Mouse (Mus musculus) heart, postnatal 0 days (tissue): ENCODE measurements around the gene Colec11.

Source experiments
- CTCF ChIP-seq: IDR thresholded peaks from 2 replicates; pipeline ENCODE4 v1.5.1; 2016; ENCODE audit warnings: antibody characterized with exemption, control low read depth, low read depth
- EP300 ChIP-seq: IDR thresholded peaks from 2 replicates; pipeline ENCODE4 v1.6.1; 2016; ENCODE audit warnings: antibody characterized with exemption, low read depth

DNA sequence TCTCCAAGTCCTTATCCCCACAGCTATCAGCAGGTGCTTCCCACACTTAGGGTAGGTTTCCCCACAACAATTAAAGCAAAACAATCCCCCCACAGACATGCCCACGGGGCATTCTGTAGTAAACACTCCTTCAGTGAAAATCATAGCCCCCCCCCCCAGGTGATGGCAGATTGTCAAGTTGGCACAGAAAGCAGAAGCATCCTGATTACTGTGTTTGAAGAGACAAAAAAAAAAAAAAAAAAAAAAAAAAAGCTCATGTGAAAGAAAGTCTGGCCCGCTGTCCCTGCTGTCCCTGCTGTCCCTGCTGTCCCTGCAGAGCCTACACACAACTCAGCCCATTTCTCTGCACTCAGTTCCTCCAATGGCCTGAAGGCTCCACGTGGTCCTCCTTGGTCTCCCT is 39.1 kb downstream of the Colec11 start:
- no peak for TF ChIP-seq CTCF
- TF ChIP-seq EP300 = no peak
